Mouse (Mus musculus) megakaryocyte progenitor cell, adult 5-6 weeks (primary cell): ENCODE measurements around the gene Ppil2. TPM values are rescaled to one million over a fixed set of nuclear protein-coding genes. Genes with fewer than 3 reads are reported as not detected.

Experiments used
- ATAC-seq: replicated peaks from 2 replicates; pipeline ENCODE4 v1.8.0; 2016; ENCODE audit warnings: mild to moderate bottlenecking, moderate TSS enrichment, inconsistent platforms; ENCODE audit not compliant: poor library complexity
- total RNA-seq, 2 experiments: library from RNA; stranded (forward) in 1 of 2; stranded (reverse) in 1 of 2; fragments of 157-497, 149-512 nt in 1 of 2; fragments of 200-1000 nt in 1 of 2; gene quantifications; 2 replicates each; pipeline versions ENCODE4 v1.2.3 to v1.2.4; 2015 to 2017

The Ppil2 gene
- total RNA-seq (2015) (63.6 and 73.0 TPM in 2 replicates), total RNA-seq (2017) (86.8 and 99.8 TPM in 2 replicates)

DNA sequence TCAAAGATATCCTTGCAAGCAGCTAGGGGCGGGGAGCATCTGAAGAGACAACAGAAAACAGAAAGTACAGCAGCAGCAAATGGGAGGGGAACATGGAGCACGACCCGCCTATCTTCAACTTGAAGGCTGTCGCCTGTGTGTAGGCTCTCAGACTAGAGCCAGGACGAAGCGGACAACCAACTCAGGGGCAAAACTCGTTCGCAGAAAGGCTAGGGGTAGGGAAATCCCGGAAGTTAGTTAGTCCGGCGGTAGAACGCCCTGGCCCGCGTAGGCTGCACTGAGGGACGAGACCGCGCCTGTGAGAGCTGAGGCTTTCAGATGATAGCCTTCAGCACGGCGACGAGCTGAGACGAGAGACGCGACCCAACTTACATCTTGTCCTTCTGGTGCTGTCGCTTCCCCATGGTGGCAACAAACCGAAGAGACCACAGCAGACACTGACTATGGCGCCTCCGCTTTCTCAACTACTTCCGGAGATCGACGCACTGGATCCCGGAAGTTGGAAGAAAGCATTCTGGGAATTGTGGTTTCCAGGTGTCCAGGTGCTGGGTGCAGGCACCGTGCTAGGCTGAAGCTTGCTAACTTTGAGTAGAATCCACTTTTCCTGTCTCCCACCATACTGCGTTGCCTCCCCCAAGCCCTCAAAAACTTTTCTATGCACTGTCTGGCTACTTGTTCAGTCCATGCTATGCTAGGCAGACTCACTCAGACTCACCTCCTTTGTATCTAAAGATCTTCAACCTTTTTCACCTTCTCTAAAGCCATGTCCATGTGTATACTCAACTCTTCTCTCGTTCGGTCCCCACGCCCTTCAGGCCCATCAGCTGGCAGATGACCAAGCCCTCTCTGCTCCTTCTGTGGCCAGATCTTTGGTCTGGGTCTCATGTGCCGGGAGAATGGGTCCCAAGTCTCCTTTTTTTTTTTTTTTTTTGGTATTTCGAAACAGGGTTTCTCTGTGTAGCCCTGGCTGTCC, at the start of gene Ppil2:
Ppil2 (minus strand) TSS at position 487 of the 973 bp plus-strand sequence.
- ATAC-seq = peak; percentile 90

DNA sequence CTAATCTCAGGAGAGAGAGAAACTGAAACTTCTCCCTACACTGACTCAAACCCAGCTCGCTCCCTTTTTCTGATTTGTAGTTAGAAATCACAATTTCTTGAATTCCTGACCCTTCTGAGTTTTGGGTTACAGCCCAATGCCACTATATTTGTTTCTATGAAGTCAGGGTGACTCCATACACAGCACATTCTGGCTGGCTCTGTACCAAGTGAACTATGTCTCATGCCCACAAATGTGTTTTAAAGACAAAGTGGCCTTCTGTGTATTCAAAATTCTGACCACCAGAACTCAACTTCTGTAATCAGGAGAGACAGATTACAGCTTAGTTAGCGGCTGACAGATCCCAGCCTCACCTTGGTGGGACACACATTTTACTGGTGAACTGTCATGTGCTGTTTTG, 43.3 kb upstream of the Ppil2 start:
- no peak for ATAC-seq

DNA sequence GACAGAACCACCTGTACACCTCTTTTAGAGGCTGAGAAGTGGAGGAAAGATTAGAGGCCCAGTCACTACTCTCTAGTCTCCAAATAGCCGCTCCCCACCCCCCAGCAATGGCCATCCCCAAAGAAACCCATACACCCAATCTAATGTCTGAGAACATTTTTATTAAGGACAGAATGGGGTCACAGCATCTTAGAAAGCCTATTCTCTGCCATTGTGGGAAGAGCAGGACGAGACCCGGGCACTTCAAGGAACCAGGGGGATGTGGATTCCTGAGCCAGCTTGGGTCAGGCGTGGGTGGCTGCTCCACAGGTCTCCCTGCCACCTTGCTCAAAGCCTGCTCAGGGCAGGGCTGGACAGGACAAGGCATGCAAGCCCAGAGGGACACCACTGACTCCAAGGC, 40.8 kb upstream of the Ppil2 start:
- ATAC-seq = no peak

DNA sequence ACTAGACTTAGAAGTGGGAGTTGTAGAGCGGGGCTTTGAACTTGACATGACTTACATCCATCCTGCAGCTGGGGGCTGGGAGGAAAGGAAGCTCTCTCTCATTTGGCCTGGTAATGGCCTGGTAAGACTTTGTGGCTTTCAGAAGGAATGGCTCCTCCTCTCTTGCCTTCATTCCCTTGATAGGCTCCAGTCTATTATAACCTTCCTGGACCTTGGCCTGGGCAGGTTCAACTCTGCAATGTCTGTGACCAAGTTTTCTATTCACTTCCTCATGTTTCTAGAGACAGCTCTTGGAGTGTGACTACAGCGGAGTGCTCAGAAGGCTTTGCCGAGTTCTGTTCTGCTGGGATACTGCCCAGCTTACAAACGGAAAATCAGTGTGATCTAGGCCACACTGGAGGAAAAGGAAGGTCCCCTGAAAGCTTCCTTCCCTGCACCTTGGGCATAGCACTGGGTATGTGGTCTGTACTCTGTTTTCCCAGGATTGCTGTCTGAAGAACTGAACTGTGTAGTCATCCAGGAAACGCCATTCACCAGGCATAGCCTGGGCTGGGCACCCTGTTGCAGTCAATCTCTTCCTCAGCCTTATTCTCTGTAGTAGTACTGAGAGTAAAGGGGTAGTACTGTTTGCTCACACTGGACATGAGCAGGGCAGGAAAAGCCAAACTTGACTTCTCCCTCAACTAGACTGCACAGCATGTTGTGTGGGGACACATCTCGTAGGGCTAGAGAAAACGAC, 39.6 kb upstream of the Ppil2 start:
- no peak for ATAC-seq

DNA sequence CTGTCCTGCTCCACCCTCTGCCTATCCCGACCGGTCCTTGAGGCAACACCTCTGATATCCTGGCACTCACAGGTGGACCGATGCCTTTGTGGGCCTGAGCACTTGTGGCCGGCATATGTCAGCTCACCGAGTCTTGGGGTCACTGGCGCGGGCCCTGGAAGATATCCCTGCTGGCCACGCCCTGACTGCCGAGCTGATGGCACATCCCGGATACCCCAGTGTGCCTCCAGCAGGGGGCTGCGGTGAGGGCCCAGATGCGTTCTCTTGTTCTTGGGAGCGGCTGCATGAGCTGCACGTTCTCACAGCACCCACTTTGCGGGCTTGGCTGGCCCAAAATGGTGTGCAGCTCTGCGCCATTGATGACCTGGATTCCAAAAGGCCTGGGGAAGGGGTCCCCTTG, 37.0 kb upstream of the Ppil2 start:
- peak; percentile 60 for ATAC-seq

DNA sequence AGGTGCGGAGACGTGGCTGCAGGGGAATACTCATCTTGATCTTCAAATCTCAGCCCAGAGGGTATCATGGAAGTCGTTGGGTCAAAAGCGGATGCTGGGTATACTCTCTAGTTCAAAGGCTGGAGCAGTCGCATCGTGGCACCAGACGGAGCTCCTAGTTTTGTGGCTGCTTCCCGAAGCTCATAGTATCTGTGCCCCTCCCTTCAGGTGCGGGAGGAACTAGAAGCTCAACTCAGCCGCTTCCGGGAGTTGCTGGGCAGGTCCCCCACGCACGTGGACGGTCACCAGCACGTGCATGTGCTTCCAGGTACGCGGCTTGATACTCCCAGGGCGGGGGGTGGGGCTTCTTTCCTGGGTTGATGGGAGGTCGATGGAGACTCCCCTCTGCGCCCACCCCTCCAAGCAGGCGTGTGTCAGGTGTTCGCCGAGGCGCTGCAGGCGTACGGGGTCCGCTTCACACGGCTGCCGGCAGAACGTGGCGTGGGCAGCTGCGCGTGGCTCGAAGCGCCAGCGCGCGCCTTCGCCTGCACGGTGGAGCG, 36.4 kb upstream of the Ppil2 start:
- ATAC-seq = peak; percentile 29; the same call in 1 of the 2 replicates

DNA sequence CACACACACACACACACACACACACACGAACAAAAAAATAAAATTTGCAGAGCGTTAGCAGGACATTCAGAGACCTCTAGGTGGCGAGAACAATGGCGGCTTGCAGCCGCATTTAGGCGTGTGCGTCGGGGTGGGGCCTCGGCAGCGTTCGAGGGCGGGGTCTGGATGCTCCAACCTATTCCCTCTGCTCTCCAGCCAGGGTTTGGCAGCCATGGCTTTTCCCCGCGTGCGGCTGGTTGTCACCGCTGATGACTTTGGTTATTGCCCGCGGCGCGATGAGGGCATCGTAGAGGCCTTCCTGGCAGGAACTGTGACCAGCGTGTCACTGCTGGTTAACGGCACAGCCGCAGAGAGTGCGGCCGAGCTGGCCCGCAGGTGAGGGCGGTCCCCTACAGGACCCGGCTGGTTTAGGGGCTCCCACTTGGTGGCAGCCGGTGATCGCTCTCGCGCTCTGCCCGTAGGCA, 35.7 kb upstream of the Ppil2 start, which contains the start of gene Ccdc116:
Ccdc116 (minus strand) TSS at position 458 of the 464 bp plus-strand sequence.
- peak; percentile 88 for ATAC-seq

DNA sequence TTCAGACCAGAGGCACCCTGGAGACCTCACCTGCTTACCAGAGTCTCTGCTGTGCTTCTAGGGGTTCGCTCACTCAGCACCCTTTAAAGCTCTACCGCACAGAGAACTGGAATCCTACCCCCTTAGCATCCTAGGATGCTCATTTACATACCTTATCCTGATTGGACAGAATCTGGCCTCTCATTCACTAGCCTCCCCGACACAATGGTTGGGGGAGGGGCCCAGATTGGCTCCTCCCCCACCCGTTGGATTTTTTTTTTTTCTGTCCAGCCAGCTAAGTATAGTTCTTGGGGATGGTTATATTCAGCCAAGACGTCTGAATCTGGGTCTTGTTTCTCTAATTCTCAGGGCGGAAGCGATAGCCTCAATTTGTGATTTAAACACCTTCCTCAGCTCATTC, 33.3 kb upstream of the Ppil2 start, which contains the start of gene Ydjc:
Ydjc (plus strand) TSS at position 283 of the 400 bp plus-strand sequence.
- peak; percentile 56 for ATAC-seq

DNA sequence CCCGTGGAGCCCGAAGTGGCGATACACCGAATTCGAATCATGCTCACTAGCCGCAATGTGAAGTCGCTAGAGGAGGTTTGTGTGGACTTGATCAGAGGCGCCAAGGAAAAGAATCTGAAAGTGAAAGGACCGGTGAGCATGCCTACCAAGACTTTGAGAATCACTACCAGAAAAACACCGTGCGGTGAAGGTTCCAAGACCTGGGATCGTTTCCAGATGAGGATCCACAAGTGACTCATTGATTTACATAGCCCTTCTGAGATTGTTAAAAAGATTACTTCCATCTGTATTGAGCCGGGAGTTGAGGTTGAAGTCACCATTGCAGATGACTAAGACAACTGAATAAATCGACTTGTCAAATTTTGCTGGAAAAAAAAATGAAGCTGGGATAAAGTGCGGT, 26.3 kb upstream of the Ppil2 start:
- ATAC-seq = no peak

DNA sequence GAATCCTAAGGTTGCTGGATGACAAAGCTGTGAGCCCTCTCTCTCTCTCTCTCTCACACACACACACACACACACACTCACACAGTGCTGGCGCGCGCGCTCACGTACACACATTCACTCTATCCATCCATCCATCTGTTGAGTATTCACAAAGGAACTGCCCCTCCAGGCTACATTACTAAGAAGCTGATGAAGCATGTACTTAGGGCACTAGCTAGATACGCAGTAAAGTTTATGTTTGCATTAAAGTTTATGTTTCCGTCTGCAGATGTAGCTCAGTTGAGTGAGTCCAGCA, 21.8 kb upstream of the Ppil2 start:
- no peak for ATAC-seq

DNA sequence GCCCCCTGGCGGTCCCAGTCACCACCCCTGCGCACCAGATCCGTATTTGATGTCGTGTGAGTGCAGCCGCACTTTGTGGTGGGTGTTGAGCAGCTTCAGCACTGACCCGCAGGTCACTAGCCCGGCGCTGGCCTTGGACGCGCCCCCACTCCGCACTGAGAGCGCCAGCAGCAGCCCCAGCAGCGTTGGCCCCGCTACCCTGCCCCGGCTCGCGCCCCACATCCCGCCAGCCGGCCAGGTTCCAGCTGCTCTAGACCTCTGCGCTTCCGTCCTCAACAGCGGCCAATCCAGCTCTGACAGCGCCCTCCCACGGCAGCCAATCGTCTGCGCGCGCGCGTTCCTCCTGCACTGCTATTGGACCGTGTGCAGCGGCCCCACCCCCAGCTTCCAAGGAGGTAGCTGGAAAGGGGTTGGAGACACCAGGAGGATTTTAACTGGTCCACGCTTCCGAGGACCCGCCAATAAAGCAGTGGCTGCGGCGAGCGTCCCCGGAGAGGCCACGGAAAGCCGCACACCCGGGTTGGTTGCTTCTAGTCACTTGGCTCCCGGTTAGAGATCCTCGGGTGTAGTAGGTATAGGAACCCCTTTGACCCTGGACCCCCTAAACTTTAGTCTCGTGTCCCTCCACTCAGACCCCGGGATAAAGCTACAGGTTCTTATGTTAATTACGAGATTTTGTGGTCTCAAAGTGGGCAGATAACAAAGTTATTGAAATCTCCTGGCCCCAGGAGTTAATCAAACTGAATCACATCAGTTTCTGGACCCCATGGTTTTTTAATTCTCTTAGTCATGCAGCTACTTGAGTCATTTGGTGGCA, 21.2 kb upstream of the Ppil2 start, which contains the start of gene Sdf2l1:
Sdf2l1 (minus strand) TSS at position 295 of the 817 bp plus-strand sequence.
- ATAC-seq = peak; percentile 95

DNA sequence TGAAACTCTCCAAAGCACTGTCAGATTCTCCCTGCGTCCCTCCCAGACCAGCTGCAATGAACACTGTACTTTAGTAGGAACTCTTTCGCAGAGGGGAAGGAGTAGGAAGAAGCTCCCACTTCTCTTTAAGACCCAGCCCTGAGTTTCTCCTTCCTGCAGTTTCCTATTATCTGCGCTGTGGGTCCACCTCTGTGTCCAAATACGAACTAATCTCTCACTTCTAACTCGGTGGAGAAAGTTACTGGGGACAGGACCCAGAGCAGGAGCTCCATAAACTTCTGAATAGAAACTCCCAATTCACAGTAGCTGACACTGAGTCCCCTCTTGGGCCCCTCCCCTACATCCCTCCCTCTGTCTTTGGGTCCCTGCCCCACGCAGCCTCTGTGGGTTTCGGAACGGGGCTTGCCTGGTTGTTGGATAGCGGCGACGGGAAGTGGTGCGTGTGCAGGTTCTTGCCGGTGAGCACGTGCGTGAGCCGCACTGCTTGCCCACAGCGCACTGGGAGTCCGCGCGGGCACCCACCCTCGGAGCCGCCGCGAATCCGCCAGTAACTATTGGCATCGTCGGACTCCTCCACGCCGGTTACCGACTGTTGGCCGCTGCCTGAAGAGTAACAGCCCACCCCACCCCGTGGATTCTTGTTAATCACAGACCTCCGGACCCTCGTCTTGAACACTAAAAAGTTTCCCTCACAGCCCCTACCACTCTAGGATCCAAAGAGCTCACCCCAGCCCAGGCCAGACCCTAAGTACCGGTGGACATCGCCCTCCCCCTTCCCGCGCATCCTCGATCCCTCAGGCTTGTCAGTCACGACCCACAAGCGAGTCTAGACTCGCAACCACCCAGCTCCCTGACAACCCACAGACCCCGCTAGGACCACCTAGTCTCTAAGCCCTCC, 20.4 kb upstream of the Ppil2 start:
- ATAC-seq = peak; percentile 29

DNA sequence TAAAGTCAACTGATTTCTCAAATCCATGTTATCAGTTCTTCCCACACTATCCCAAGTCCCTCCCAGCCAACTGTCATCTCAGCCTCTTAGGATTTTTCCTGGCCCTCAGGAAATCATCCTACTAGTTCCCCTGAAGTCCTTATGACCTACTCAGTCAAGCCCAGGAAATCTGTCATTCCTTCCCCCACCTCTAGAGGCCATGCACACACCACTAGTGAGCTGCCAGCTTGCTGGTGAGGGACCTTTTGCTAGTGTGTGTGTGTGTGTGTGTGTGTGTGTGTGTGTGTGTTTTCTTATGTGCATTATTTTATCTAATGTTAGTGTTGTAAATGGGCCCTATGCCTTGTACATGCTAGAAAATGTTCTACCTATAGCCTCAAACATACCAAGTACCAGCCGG, 16.2 kb upstream of the Ppil2 start:
- ATAC-seq = peak; percentile 45

DNA sequence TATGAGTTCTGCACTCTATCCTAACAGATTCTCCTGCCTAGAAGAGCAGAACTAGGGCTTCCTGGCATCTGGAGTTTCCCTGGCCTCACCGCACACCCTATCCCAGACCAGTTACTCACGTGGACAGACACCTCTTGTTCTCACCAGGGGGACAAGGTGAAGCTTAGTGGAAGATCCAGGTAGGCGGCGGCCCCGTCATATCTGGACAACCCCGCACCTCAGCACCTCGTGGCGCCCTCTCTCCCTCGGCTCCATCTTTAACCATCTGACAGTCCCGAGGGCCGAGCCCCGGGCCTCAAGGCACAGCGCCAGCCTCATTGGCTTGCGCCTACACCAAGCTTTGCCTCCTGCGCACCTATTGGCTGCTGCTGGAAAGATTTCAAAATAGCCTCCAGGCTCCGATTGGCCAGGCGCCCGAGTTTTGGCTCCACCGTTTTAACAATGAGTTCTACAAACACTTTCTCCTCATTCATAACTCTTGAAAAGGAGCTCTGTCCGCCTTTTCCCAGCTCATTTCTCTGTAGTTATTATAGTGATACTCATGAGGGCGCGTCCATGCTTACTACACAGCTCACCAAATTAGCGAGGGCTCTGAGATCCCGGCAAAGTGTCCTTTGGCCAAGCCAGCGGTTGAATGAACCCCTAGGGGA, 13.9 kb upstream of the Ppil2 start, which contains the start of gene 2610318N02Rik:
2610318N02Rik (minus strand) TSS at position 297 of the 650 bp plus-strand sequence.
- peak; percentile 96 for ATAC-seq

DNA sequence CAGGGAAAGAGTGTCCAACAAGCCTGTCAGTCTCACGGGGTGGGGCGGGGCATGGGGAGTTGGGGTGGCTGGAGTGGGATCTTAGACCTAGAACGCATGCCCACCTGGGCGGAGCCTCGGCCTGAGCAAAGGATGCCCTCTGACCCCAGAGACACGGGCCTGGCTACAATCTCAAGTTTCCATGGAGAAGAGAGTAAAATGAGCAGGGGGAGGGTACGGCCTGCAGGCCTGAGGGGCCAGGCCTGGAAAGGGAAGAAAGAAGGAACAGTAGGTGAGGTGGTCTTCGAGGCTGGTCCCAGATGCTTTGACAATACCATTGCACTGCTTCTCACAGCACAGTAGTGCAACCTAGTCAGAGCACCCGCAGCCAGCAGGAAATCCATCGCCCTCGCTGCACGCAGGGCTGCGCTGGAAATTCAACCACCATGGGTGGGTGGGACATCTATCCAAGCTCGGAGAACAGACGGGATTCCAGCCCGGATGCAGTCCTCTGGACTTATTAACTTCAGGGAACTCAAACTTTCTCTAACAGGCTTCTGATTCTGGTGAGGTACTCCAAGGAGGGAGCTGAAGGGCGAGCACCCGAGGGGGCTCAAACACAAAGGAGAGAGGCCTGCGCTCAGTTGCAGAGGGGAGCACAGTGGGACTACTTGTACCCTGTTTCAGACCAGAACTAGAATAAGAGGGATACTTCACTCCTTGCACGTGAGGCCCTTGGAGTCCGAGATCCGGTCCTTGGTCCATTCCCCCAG, 13.2 kb upstream of the Ppil2 start:
- ATAC-seq = peak; percentile 19; the same call in 1 of the 2 replicates

DNA sequence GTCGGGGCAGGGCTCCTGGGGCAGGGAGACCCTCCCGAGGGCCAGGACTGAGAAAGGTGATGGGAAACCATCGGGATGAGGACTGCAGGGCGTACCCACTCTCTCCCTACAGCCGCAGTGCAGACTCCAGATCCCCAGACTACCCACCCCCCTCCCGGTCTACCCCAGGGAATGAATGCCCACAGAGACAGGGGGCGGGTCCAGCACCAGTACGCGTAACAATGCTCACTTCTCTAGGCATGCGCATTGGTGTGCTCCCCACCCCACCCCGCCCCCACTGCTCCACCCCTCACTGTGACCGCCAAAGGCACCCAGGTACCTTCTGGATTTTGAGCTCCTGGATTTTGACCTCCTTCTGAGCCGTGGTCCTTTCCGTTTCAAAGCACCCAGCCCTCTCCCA, 10.5 kb upstream of the Ppil2 start:
- ATAC-seq = no peak

DNA sequence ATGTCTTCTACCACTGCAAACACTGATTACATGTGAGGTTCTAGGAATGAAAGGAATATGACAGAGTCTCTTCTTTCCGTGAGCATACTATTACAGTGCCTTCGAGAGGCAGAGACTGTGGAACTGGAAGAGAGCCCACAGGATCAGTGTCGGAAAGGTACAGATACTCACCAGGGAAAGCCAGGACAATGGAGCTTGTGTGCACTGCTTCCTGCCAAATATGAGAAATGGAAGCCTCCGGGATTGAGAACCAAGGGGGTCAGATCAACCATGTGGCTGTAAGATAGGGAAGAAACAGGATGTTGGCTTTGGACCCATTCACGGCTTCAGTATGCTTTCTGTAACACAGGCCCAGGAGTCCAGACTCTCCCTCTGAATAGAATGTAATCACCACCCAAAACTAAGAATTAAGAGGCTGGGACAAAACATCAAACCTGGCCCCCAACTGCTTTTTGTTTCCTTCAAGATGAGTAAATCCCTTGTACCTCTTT, 6.3 kb upstream of the Ppil2 start:
- no peak for ATAC-seq

DNA sequence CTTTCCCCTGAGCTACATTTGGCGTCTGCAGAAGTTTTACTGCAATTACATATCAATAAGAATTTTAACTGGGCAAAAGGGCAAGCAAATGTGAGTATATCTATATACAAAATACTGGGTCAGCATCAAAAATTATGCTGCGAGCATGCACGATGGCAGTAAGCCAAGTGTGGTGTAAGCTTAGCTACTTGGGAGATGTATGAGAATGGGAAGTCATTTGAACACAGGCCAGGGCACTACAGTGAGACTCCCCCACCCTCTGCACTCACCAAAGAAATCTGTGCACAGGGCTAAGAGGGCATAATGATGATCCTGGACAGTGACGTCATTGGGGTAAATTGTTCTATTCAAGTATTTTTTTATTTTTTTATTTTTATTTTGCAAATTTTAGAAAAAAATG, 6.5 kb downstream of the Ppil2 start:
- ATAC-seq = no peak
